Mouse (Mus musculus) liver, embryonic 12.5 days (tissue): ENCODE data around the gene Prmt8. TPM values are rescaled to one million over a fixed set of nuclear protein-coding genes. Genes with fewer than 3 reads are reported as not detected.

Source experiments
- ATAC-seq: fragments of 200-750 bp; cut with Nextera tagmentation; 2 replicates; pipeline ENCODE4 v1.8.0; 2017; ENCODE audit warnings: moderate number of reproducible peaks, mild to moderate bottlenecking, moderate library complexity
- H3K27ac ChIP-seq: fragments of 300-500 bp; sonication (generic); 2 replicates; pipeline ENCODE4 v1.5.1; 2016; ENCODE audit warnings: mild to moderate bottlenecking
- H3K27me3 ChIP-seq: fragments of 300-500 bp; sonication (generic); replicated peaks from 2 replicates; pipeline ENCODE4 v1.6.1; 2016; ENCODE audit warnings: mild to moderate bottlenecking, moderate library complexity
- H3K36me3 ChIP-seq: fragments of 300-500 bp; sonication (generic); 2 replicates; pipeline ENCODE4 v1.6.1; 2016; ENCODE audit warnings: mild to moderate bottlenecking, moderate library complexity
- H3K4me1 ChIP-seq: fragments of 300-500 bp; sonication (generic); 2 replicates; pipeline ENCODE4 v1.6.1; 2016
- H3K4me2 ChIP-seq: fragments of 300-500 bp; sonication (generic); 2 replicates; pipeline ENCODE4 v1.6.1; 2016; ENCODE audit warnings: mild to moderate bottlenecking, moderate library complexity
- H3K4me3 ChIP-seq: fragments of 300-500 bp; sonication (generic); 2 replicates; pipeline ENCODE4 v1.5.1; 2016; ENCODE audit warnings: mild to moderate bottlenecking, moderate library complexity
- H3K9ac ChIP-seq: fragments of 300-500 bp; sonication (generic); 2 replicates; pipeline ENCODE4 v1.6.1; 2016; ENCODE audit warnings: mild to moderate bottlenecking, moderate library complexity
- H3K9me3 ChIP-seq: fragments of 300-500 bp; sonication (generic); replicated peaks from 2 replicates; pipeline ENCODE4 v1.6.1; 2016; ENCODE audit warnings: mild to moderate bottlenecking, moderate library complexity
- WGBS: fragments of 180-500 bp; shearing (Covaris S2); methylation state at CpG from one replicate; pipeline ENCODE4 v1.1.7; 2016; ENCODE audit not compliant: insufficient replicate concordance; 5-methylcytosine and 5-hydroxymethylcytosine counted together
- polyA plus RNA-seq: library from polyadenylated mRNA; unstranded; fragments of >200 nt; fragmentation: Nextera tagmentation; extraction: Ambion mirVana; gene quantifications from 2 replicates; pipeline ENCODE4 v1.2.1, GENCODE M21; 2016

The Prmt8 gene
- not detected in 2 replicates for polyA plus RNA-seq

GRCm38 (mm10) chr6:127769275-127770156 lies at the start of gene Prmt8:
Gene Prmt8 (minus strand): TSS chr6:127769472.
- Histone ChIP-seq H3K4me3 (peak within 1 kb of the TSS; percentile 25), H3K4me2 (peak within 1 kb of the TSS; percentile 54), H3K9me3 (no peaks in the 10 kb centered on the region), H3K27me3 (peaks cover 91% of the 10 kb centered on the region), H3K9ac (no peak within 1 kb of the TSS), H3K36me3 (no peaks in the 10 kb centered on the region), H3K27ac (no peak within 1 kb of the TSS), H3K4me1 (0 out of 2 replicates have a peak, but pooled peaks cover 3% of the 10 kb centered on the region)
- no peak for ATAC-seq
- WGBS, result 4% methylated on average over 40 of the region's 42 CpGs

DNA sequence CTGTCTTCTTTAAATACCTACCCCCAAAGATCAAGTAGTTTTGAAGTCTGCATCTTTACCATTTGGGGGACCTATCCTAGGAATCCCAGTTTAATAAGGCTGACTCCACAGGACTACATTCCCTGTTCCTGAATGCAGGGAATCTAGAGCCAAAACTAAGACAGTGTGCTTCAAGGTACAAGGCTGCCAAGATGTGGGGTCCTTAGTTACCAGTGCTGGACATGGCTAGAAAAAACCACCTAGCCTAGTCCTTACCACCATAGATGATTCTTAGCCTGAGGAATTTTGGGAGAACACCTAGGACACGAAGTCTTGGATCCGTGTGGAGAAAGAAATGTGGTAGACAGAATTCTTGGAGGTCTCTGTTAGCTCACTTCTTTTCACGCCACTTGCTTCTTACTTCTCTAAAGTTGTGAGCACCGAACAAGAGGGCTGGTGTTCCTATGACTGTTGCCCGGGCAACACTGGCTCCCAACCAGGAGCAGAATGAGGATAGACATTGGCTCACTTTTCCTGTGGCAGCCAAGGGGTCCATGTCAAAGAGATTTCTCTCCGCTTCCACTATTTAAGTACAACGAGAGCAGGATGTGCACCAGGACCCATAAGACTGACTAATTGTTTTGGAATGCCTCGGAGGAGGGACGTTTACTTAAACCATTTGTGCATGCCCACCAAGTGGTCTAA lies 33.9 kb upstream of the Prmt8 start:
- Histone ChIP-seq H3K9ac (no peak overlapping the region), H3K4me2 (no peak overlapping the region), H3K27ac (no peak overlapping the region), H3K4me1 (no peaks in the 10 kb centered on the region), H3K9me3 (no peaks in the 10 kb centered on the region), H3K36me3 (no peaks in the 10 kb centered on the region), H3K27me3 (no peaks in the 10 kb centered on the region), H3K4me3 (no peak overlapping the region)
- 66% methylated on average over 9 of the region's 9 CpGs for WGBS
- no peak for ATAC-seq

GRCm38 (mm10) chr6:127802211-127802610 lies 32.9 kb upstream of the Prmt8 start:
- H3K27me3 ChIP-seq, result no peaks in the 10 kb centered on the region
- WGBS, result 68% methylated on average over 11 of the region's 12 CpGs
- H3K27ac ChIP-seq, result no peak overlapping the region
- no peak overlapping the region for H3K4me2 ChIP-seq
- H3K36me3 ChIP-seq, result no peaks in the 10 kb centered on the region
- H3K4me3 ChIP-seq, result no peak overlapping the region
- no peaks in the 10 kb centered on the region for H3K4me1 ChIP-seq
- ATAC-seq, result no peak
- no peaks in the 10 kb centered on the region for H3K9me3 ChIP-seq
- no peak overlapping the region for H3K9ac ChIP-seq

DNA sequence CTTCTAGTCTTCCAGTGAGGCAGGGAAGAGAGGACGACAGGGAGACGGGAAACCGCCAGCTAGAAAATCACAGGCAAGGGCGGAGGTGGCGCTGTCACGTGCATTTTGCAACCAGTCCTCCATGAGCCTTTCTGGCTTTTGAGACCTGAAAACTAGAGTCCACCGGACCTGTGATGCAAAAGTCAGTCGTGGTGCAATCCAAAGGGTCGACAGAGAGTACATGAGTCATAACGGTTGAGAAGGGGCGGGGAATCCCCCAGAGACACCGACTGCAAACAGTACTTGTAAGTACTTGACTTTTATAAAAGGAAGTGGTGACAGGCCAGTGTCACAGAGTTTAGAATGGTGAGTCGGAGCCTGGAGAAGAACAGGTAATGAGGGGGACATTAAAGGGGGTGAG lies 20.8 kb upstream of the Prmt8 start:
- no peaks in the 10 kb centered on the region for H3K36me3 ChIP-seq
- H3K27me3 ChIP-seq, result no peaks in the 10 kb centered on the region
- peaks cover 13% of the 10 kb centered on the region for H3K4me1 ChIP-seq
- H3K27ac ChIP-seq, result no peak overlapping the region
- WGBS, result 33% methylated on average over 13 of the region's 13 CpGs
- no peaks in the 10 kb centered on the region for H3K9me3 ChIP-seq
- H3K4me2 ChIP-seq, result no peak overlapping the region
- no peak overlapping the region for H3K9ac ChIP-seq
- ATAC-seq, result no peak
- H3K4me3 ChIP-seq, result no peak overlapping the region

GRCm38 (mm10) chr6:127770806-127771205 lies 1.5 kb upstream of the Prmt8 start:
- Histone ChIP-seq H3K27ac (no peak overlapping the region), H3K27me3 (peaks cover 81% of the 10 kb centered on the region), H3K4me3 (no peak overlapping the region), H3K4me1 (0 out of 2 replicates have a peak, but pooled peaks cover 3% of the 10 kb centered on the region), H3K9me3 (no peaks in the 10 kb centered on the region), H3K9ac (no peak overlapping the region), H3K4me2 (no peak overlapping the region), H3K36me3 (no peaks in the 10 kb centered on the region)
- 38% methylated on average over 4 of the region's 4 CpGs for WGBS
- ATAC-seq, result no peak

DNA sequence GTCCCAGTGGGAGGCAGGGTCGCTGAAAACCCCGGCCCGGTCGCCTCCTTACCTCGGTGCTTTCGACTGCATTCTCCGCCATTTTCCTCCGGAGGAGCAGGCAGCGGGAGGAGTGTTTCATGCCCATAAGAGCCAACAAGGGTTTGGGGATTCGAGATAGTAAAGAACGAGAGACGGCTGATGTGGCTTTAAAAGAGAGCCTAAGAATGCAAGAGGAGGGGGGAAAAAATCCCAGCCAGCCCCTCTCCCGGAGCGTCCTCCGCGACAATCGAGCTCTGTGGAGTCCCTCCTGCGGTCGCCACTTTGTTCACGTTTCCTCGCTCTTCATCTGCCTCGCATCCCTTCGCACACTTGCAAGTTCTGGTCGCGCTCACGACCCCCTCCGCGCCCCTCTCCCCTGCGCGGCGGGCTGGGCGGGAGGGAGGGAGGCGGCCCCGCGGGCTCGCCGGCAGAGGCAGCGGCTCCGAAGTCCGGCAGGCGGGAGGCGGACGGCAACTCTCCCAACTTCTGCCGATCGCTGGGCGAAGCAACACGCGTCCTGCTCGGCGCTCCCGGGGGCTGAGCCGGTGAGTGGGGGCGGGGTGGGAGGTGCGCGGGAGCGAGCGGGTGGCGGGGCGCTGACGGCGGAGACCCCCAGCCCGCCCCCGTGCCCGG lies 524 bp downstream of the Prmt8 start:
- peak overlapping the region; percentile 25 for H3K4me3 ChIP-seq
- 5% methylated on average over 61 of the region's 64 CpGs for WGBS
- H3K9ac ChIP-seq, result no peak overlapping the region
- H3K27ac ChIP-seq, result no peak overlapping the region
- H3K4me2 ChIP-seq, result peak overlapping the region; percentile 54
- H3K9me3 ChIP-seq, result no peaks in the 10 kb centered on the region
- no peak for ATAC-seq
- peaks cover 97% of the 10 kb centered on the region for H3K27me3 ChIP-seq
- H3K4me1 ChIP-seq, result 0 out of 2 replicates have a peak, but pooled peaks cover 3% of the 10 kb centered on the region
- no peaks in the 10 kb centered on the region for H3K36me3 ChIP-seq

DNA sequence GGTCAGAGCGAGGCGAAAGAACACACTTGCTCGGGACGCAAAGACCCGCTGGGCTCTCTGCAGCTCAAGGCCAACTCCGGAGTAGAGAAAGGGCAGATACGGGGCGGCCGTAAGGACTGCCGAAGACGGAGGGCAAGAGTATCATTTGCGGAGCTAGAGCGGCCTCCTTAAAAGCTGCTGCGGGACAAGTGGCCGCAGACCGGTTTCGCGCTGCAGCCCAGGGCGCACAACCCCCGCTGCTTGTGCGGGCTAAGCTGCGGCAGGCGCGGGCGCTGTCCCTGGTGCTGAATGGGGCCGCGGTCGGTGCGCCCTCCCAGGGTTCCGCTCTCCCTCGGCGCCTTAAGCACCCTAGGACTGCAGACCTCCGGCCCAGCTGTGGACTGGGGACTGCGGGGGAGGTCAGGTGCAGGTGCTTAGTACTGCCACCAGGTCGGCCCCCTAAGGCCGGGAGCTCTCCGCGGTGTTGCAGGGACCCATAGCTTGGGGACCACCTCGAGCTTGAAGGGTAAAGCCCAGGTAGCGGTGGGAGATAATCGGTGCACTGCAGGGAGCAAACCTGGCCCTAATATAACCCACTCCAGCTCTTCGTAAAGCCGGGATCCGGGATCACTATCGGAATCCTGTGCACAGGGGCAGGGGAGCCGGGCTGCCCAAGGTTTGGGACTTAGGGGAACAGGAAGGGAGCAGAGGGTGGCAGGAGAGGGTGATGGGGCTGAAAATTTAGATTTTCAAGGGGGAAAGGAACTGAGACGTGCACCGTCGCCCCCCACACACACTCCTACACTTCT lies 1.4 kb downstream of the Prmt8 start:
- Histone ChIP-seq H3K4me2 (peak overlapping the region; percentile 12), H3K4me3 (no peak overlapping the region), H3K9me3 (no peaks in the 10 kb centered on the region), H3K9ac (no peak overlapping the region), H3K36me3 (no peaks in the 10 kb centered on the region), H3K4me1 (0 out of 2 replicates have a peak, but pooled peaks cover 3% of the 10 kb centered on the region), H3K27ac (no peak overlapping the region), H3K27me3 (peaks cover 93% of the 10 kb centered on the region)
- WGBS, result 2% methylated on average over 48 of the region's 49 CpGs
- peak; percentile 44; the same call in 1 of the 2 replicates for ATAC-seq

- Histone ChIP-seq H3K36me3 (no peaks in the 10 kb centered on the region), H3K9ac (no peak overlapping the region), H3K4me3 (no peak overlapping the region), H3K4me1 (0 out of 2 replicates have a peak, but pooled peaks cover 3% of the 10 kb centered on the region), H3K27me3 (peaks cover 87% of the 10 kb centered on the region), H3K9me3 (no peaks in the 10 kb centered on the region), H3K4me2 (peak overlapping the region; percentile 12; the same call in 1 of the 2 replicates), H3K27ac (no peak overlapping the region)
- WGBS, result 5% methylated on average over 18 of the region's 18 CpGs
- ATAC-seq, result no peak
Measured at GRCm38 (mm10) chr6:127767201-127767705, 2.0 kb downstream of the Prmt8 start.

DNA sequence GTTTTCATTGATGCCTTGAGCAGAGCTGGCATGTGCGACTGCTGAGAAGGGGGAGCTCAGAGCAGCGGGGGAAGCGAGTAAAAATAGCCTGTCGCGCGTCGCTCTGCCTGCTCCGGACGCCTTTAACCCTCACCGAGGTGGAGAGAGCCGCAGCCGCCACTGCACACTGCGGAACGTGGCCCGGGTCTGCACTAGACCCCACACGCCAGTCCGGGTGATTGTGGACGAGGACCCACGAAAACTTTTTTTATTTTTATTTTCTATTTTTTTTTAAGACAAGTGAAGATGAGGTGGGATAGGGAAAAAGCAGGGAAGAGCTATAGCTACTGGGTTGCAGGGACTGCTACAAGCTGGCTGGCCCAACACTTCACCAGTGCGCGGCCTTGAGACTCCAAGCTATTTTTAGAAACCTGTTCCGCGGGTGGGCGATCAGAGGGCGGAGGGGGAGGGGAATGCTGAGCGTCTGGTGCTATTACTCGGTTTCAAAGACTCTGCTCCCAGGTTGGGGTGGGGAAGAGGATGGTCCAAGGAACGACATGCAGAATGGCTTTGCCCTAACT lies 2.6 kb downstream of the Prmt8 start:
- ATAC-seq, result no peak
- 3% methylated on average over 28 of the region's 28 CpGs for WGBS
- no peak overlapping the region for H3K4me2 ChIP-seq

GRCm38 (mm10) chr6:127766041-127766604 lies 3.1 kb downstream of the Prmt8 start:
- ATAC-seq, result no peak
- Histone ChIP-seq H3K4me2 (no peak overlapping the region), H3K27me3 (peaks cover 75% of the 10 kb centered on the region), H3K9ac (no peak overlapping the region), H3K36me3 (no peaks in the 10 kb centered on the region), H3K9me3 (no peaks in the 10 kb centered on the region), H3K4me3 (no peak overlapping the region), H3K4me1 (0 out of 2 replicates have a peak, but pooled peaks cover 3% of the 10 kb centered on the region), H3K27ac (no peak overlapping the region)
- 12% methylated on average over 8 of the region's 11 CpGs for WGBS

More for the DNA sequence above, 2.6 kb downstream of the Prmt8 start:
- no peak overlapping the region for H3K4me3 ChIP-seq
- no peak overlapping the region for H3K27ac ChIP-seq
- no peaks in the 10 kb centered on the region for H3K36me3 ChIP-seq
- no peak overlapping the region for H3K9ac ChIP-seq
- H3K4me1 ChIP-seq, result 0 out of 2 replicates have a peak, but pooled peaks cover 3% of the 10 kb centered on the region
- H3K27me3 ChIP-seq, result peaks cover 81% of the 10 kb centered on the region
- no peaks in the 10 kb centered on the region for H3K9me3 ChIP-seq
